Mouse (Mus musculus) megakaryocyte, embryonic 14.5 days (primary cell): ENCODE data around the gene Ifnar2. TPM values are rescaled to one million over a fixed set of nuclear protein-coding genes. Genes with fewer than 3 reads are reported as not detected.

Source experiments
- H3K27me3 ChIP-seq: replicated peaks from 2 replicates; pipeline ENCODE3; 2012; ENCODE audit warnings: inconsistent platforms
- H3K36me3 ChIP-seq: replicated peaks from 2 replicates; pipeline ENCODE3; 2012; ENCODE audit warnings: low read length, inconsistent platforms, mixed read lengths
- H3K4me1 ChIP-seq: 2 replicates; pipeline ENCODE4 v1.6.1; 2012; ENCODE audit warnings: inconsistent platforms
- H3K4me3 ChIP-seq: replicated peaks from 2 replicates; pipeline ENCODE3; 2012; ENCODE audit warnings: moderate library complexity, mild to moderate bottlenecking, inconsistent platforms
- H3K9me3 ChIP-seq: 2 replicates; pipeline ENCODE4 v1.6.1; 2012; ENCODE audit warnings: inconsistent platforms
- FLI1 ChIP-seq: IDR thresholded peaks from 2 replicates; pipeline ENCODE4 v1.6.1; 2012; ENCODE audit warnings: low read length, inconsistent platforms, mixed read lengths
- GATA1 ChIP-seq: IDR thresholded peaks from 3 replicates; pipeline ENCODE4 v1.6.1; 2012; ENCODE audit warnings: mixed read lengths, low read length, inconsistent platforms, borderline replicate concordance
- polyA plus RNA-seq: library from polyadenylated mRNA; stranded (reverse); fragments of >175 nt; gene quantifications from 2 replicates; pipeline ENCODE4 v1.2.3, GENCODE M21; 2012; ENCODE audit warnings: low replicate concordance; ENCODE audit not compliant: insufficient read depth

The Ifnar2 gene
- polyA plus RNA-seq, 1 experiment, result 47.7 TPM

GRCm38 (mm10) chr16:91347491-91348263 lies 24.9 kb upstream of the Ifnar2 start:
- Histone ChIP-seq H3K36me3 (no peaks in the 10 kb centered on the region), H3K4me3 (no peak overlapping the region), H3K9me3 (peaks cover 10% of the 10 kb centered on the region), H3K4me1 (peaks cover 8% of the 10 kb centered on the region), H3K27me3 (peaks cover 32% of the 10 kb centered on the region)
- TF ChIP-seq FLI1, result no peak
- TF ChIP-seq GATA1, result no peak

GRCm38 (mm10) chr16:91348264-91348565 lies 24.4 kb upstream of the Ifnar2 start:
- TF ChIP-seq GATA1, result no peak
- TF ChIP-seq FLI1, result no peak
- Histone ChIP-seq H3K4me1 (peaks cover 14% of the 10 kb centered on the region), H3K27me3 (peaks cover 36% of the 10 kb centered on the region), H3K9me3 (peaks cover 9% of the 10 kb centered on the region), H3K36me3 (no peaks in the 10 kb centered on the region), H3K4me3 (no peak overlapping the region)

GRCm38 (mm10) chr16:91348588-91349330 lies 23.8 kb upstream of the Ifnar2 start:
- no peaks in the 10 kb centered on the region for H3K36me3 ChIP-seq
- H3K4me3 ChIP-seq, result no peak overlapping the region
- H3K4me1 ChIP-seq, result peaks cover 19% of the 10 kb centered on the region
- peaks cover 4% of the 10 kb centered on the region for H3K9me3 ChIP-seq
- peaks cover 37% of the 10 kb centered on the region for H3K27me3 ChIP-seq
- TF ChIP-seq GATA1, result no peak
- no peak for TF ChIP-seq FLI1

- H3K9me3 ChIP-seq, result no peaks in the 10 kb centered on the region
- H3K36me3 ChIP-seq, result no peaks in the 10 kb centered on the region
- H3K27me3 ChIP-seq, result peaks cover 22% of the 10 kb centered on the region
- TF ChIP-seq FLI1 (no peak), GATA1 (no peak)
- peaks cover 44% of the 10 kb centered on the region for H3K4me1 ChIP-seq
- H3K4me3 ChIP-seq, result no peak overlapping the region
Measured at GRCm38 (mm10) chr16:91352084-91352562, 20.5 kb upstream of the Ifnar2 start.

GRCm38 (mm10) chr16:91352749-91353148 lies 19.8 kb upstream of the Ifnar2 start:
- Histone ChIP-seq H3K9me3 (no peaks in the 10 kb centered on the region), H3K4me1 (peaks cover 44% of the 10 kb centered on the region), H3K27me3 (peaks cover 22% of the 10 kb centered on the region), H3K36me3 (no peaks in the 10 kb centered on the region), H3K4me3 (no peak overlapping the region)
- TF ChIP-seq GATA1, result no peak
- no peak for TF ChIP-seq FLI1

- TF ChIP-seq GATA1 (no peak), FLI1 (no peak)
- Histone ChIP-seq H3K4me3 (no peak overlapping the region), H3K9me3 (no peaks in the 10 kb centered on the region), H3K27me3 (peaks cover 21% of the 10 kb centered on the region), H3K4me1 (peaks cover 44% of the 10 kb centered on the region), H3K36me3 (no peaks in the 10 kb centered on the region)
Measured at GRCm38 (mm10) chr16:91353177-91353576, 19.4 kb upstream of the Ifnar2 start.

GRCm38 (mm10) chr16:91353638-91354037 lies 18.9 kb upstream of the Ifnar2 start:
- Histone ChIP-seq H3K4me1 (peaks cover 46% of the 10 kb centered on the region), H3K27me3 (peaks cover 21% of the 10 kb centered on the region), H3K36me3 (no peaks in the 10 kb centered on the region), H3K4me3 (no peak overlapping the region), H3K9me3 (no peaks in the 10 kb centered on the region)
- TF ChIP-seq GATA1, result no peak
- TF ChIP-seq FLI1, result no peak

GRCm38 (mm10) chr16:91354599-91354998 lies 18.0 kb upstream of the Ifnar2 start:
- H3K4me3 ChIP-seq, result peak overlapping the region; percentile 66
- H3K27me3 ChIP-seq, result peaks cover 21% of the 10 kb centered on the region
- no peak for TF ChIP-seq GATA1
- TF ChIP-seq FLI1, result no peak
- peaks cover 55% of the 10 kb centered on the region for H3K4me1 ChIP-seq
- H3K36me3 ChIP-seq, result no peaks in the 10 kb centered on the region
- no peaks in the 10 kb centered on the region for H3K9me3 ChIP-seq

- Histone ChIP-seq H3K4me1 (peaks cover 61% of the 10 kb centered on the region), H3K27me3 (peaks cover 21% of the 10 kb centered on the region), H3K4me3 (peak overlapping the region; percentile 66)
Measured at GRCm38 (mm10) chr16:91355160-91355559, 17.4 kb upstream of the Ifnar2 start.

GRCm38 (mm10) chr16:91356760-91357525 lies 15.6 kb upstream of the Ifnar2 start:
- peaks cover 4% of the 10 kb centered on the region; the same call in 1 of the 2 replicates for H3K9me3 ChIP-seq
- H3K27me3 ChIP-seq, result peaks cover 13% of the 10 kb centered on the region
- TF ChIP-seq FLI1 (no peak), GATA1 (no peak)
- H3K4me3 ChIP-seq, result no peak overlapping the region
- H3K36me3 ChIP-seq, result no peaks in the 10 kb centered on the region
- H3K4me1 ChIP-seq, result peaks cover 66% of the 10 kb centered on the region

More at GRCm38 (mm10) chr16:91355160-91355559, 17.4 kb upstream of the Ifnar2 start:
- TF ChIP-seq GATA1, result no peak
- TF ChIP-seq FLI1, result no peak
- H3K9me3 ChIP-seq, result no peaks in the 10 kb centered on the region
- H3K36me3 ChIP-seq, result no peaks in the 10 kb centered on the region
